Mouse (Mus musculus): Measurements from ENCODE around the gene Lrrk1.

The Lrrk1 gene

DNA sequence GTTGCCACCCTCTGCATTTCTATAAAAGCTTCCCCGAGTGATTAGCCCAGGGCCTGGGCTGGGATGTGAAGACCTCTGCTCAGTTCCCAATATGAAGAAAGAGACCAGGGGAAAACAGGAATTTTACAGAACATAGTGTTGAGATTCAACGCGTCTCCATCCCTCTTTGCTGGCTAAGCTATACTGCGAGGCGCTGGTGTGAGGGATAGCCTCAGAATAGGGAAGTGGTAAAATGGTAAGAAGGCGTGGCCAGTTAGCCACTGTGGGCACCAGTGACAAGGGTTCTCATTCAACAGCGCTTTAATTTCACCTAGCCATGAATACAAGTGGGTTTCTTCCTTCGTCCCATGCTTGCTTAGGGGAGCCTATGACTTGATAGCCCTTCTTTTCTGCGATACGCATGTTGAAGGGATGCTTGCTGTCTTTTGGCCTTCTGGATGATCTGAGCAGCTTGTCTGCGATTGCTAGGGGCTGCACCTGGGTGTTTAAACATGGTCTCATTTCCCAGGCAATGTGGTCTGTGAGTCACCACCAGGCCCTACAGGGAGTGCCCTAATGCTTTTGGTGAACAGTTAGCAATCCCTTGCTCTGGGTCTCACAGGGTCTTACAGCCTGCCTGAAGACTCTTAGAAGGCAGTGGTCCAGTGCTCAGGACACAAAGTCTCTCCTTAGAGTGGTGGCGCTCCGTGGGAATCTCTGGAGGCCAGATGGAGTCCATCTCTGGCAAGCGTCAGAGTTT is 84.1 kb downstream of the Lrrk1 start:
- in situ Hi-C loops (cut with MboI, MseI) = loop anchor here (25.0 kb wide), 1 partner anchor 358 kb away; no protein-coding TSS in a partner anchor

DNA sequence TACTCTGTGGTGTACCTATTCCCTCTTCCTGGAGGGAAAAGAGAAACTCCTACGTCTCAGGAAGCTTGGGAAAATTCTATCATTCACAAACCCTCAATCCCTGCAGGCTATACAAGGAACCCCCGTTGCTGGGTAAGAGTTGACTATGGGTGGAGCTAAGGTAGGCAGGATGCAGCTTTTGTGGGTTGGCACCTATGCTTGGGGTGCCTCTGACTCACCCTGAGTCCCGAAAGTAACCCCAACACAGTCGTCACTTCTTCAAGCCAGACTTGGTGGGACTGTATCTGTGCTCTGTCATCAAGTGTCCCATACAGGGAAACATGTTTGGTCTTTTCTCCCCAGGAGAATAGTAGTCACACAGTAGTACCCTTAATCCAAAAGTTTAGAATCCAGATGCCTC is 86.7 kb downstream of the Lrrk1 start:
- in situ Hi-C loops (cut with MboI, MseI) = loop anchor here (25.0 kb wide), 1 partner anchor 361 kb away; no protein-coding TSS in a partner anchor

DNA sequence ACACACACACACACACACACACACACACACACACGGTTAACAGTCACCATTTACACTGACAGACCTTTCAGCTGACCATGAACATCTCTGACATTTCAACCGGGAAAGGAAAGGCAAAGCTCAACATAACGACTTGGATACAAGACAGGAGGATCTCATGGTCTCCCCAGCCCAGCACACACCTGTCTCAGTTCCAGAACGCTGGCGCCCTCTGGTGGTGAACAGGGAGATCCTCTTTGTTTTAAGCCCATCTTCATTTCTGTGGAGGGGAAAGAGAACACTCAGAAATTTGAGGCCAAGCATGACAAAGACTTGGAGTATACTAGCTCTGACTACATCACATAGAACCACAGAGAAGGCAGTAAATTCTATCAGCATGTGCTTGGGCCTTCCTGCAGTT is 87.5 kb downstream of the Lrrk1 start:
- in situ Hi-C loops (cut with MboI, MseI) = loop anchor here (25.0 kb wide), 1 partner anchor 362 kb away; no protein-coding TSS in a partner anchor

DNA sequence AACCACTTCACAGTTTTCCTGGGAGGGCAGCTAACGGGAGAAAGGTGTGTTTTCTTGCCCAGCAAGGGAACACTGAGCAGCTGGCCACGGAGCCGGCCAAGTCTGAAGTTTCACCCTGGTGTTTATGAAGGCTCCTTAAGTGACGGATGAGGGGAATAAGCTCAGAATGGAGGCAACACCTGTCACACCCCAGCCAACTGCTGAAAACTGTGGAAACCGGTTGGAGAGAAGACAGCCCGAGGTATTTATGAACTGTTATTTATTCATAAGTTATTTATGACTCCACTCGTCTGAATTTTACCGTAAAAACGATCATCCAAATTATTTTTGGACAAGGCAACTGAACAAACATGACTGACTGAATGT is 90.5 kb downstream of the Lrrk1 start:
- in situ Hi-C loops (cut with MboI, MseI) = no loop called here

DNA sequence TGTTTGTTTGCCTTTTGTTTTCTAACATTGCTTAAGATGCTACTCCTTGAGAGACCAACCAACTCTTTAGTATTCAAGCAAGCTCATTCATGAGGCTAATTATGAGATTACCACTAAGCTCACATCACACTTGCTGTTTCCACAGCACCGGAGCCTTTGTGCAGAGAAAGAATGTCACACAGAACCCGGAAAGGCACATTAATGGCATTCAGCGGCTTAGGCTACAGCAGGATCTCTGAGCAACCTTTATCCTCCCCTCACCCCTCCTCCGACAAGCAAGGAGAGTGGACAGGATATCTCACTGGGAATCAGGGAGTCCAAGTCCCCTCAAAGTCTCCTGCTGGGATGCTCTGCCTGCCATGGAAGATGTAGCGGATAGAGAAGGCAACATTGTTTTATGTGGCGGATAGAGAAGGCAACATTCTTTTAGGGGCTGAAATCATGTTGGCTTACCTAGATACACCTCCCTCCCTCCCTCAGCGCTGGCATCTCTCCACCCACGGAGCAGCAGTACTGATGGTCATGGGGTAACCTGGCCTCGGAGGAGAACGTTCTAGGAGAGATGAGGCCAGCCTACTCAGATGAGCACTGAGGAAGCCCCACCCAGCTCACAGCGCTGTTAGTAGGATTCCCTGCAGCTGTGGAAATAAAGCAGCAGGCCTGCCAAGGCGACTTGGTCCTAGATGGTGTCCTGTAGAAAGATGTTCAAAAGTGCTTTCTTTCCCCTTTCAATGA is 91.1 kb downstream of the Lrrk1 start:
- in situ Hi-C loops (cut with MboI, MseI) = no loop called here

DNA sequence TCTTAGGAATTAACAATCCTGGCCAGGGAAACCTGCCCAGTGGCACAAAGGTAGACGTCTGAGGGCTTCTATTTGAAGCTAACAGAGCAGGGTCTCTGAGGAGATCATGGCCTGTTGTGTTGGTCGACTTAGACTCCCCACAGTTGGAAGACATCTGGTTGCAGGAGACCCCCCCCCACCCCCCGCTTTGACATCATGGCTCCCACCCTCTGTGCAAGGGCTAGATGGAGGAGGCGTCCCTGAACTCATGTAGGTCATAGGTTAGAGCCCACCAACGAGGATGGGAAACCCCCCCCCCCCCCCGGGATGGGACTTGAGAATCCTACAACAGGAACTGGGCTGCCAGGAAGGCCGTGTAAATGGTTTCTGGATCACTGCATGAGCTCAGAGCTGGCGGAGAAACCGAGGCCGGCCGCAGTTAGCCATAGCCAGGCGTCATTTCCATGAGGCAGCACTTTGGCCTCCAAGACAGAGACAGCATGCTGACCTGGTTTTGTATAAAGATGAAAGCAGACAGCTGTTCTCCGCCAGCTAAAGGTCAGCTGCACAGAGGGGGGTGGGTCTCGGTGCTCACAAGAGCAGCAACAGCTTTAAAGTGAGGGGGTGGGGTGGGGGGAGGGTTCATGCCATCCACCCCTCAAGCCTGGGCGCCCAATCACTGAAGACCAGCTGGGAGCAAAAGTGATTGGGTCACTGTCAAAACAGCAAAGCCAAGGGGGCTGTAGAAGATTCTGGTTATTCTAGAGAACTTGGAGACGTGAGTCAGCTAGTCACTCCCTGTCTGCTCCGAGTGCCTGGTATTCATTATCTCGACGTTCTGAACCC is 95.4 kb downstream of the Lrrk1 start:
- in situ Hi-C loops (cut with MboI, MseI) = no loop called here

DNA sequence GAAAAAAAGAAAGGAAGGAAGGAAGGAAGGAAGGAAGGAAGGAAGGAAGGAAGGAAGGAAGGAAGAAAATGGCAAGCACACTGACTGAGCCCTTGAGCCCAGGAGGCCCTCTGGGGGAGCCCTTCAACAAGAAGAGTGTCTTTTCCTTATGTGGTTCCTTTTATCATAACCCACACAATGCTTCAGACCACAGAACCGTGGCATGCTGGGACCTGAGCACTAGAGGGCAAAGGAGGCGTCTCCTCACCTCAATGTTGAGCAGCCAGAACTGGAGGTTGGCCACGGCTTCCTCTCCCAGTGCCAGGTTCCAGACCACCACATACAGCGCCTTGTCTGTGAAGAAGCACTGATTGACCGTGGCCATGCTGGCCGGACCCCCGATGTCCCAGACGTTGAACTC is 96.1 kb downstream of the Lrrk1 start:
- in situ Hi-C loops (cut with MboI, MseI) = no loop called here

DNA sequence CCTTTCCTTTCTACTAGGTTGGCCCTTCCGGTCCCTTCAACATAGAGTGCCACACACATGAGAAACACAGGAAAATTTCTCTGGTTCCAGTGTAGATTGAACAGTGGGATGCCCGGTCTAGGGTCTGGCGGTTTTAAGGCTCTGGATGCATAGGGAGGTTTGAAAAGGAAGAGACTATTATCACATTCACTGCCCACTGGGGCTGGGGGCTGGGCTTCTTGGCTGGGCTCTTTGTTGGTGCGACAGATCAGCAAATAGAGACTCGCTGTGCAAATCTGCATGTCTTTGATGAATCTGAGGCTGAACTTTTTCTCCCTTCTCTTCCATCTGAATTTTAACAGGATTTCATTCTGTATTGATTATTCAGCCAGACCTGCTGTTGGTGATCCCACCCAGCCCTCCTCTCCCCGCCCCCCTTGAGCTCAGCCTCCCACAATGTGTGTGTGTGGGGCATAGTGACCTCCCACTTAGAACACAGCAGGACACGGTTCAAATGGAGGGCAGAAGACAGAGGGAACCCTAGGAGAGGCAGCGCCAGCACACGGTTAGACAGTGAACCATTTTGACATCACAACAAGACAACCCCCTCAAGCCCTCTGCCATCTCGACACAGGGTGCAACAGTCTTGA is 105.1 kb downstream of the Lrrk1 start:
- in situ Hi-C loops (cut with MboI, MseI) = no loop called here

DNA sequence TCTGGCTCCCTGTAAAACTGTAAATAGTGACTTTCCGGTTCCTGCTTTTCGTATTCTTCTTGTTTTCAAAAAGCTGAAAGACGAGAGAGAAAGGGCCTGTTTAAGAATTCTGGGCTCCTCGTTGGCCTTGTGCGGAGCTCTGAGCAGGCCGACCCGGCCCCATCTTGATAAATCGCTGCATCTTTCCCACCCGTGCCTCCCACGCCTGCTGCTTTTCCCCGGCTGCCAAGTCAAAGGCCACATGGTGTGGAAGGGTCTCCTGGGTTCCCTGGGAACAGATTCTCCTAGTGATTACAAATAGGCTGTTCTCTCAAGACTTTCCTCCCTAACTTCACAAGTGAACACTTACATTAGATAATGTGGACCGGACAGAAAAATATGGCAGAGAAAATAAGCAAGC is 105.9 kb downstream of the Lrrk1 start:
- in situ Hi-C loops (cut with MboI, MseI) = no loop called here

DNA sequence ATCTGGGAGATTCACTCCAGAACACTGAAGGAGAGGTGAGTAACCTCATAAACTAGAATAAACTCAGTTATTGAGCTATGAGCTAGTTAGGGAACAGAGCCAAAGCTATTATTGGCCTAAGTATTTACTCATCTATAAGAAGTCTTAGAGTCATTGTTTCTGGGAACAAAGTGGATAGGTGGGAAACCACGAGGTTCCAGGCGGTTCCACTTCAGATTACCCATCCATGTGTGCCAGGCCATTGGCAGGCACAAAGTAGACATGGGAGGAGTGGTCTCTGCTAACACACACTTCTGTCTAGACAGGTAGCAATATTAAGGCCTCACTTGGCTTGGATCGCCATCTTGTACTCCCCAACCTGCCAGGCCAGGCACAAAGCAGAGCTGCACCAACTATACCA is 110.1 kb downstream of the Lrrk1 start:
- in situ Hi-C loops (cut with MboI, MseI) = no loop called here

DNA sequence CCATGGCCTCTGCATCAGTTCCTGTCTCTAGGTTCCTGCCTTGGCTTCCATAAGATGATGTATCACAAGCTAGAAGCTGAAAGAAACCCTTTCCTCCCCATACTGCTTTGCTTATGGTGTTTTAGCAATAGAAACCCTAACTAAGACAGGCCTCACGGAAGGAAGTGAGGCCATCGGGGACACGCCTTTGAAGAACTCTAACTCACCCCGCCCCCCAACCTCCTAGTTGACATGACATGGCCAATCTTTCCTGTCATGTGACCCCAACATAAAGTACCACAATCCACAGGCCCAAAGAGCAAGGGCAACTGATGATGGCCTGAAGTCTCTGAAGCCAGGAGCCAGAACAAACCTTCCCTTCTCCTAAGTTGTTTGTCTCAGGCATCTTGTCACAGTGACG is 114.7 kb downstream of the Lrrk1 start:
- in situ Hi-C loops (cut with MboI, MseI) = loop anchor here (25.0 kb wide), 1 partner anchor 161 kb away; the partner anchor contains the start of gene Chsy1

DNA sequence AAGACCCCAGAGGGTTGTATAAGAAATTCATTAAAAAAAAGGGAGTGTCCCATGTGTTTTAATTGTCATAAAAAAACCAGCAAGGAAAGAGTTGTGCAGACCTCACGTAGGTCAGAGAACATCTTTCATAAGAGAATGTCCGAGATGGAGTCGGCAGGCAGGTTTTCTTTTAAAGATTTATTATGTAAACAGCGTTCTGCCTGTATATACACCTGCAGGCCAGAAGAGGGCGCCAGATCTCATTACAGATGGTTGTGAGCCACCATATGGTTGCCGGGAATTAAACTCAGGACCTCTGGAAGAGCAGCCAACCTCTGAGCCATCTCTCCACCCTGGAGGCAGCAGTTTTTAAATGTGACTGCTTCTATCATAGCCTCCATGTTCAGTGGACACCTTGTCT is 116.9 kb downstream of the Lrrk1 start:
- in situ Hi-C loops (cut with MboI, MseI) = loop anchor here (25.0 kb wide), 1 partner anchor 159 kb away; the partner anchor contains the start of gene Chsy1

DNA sequence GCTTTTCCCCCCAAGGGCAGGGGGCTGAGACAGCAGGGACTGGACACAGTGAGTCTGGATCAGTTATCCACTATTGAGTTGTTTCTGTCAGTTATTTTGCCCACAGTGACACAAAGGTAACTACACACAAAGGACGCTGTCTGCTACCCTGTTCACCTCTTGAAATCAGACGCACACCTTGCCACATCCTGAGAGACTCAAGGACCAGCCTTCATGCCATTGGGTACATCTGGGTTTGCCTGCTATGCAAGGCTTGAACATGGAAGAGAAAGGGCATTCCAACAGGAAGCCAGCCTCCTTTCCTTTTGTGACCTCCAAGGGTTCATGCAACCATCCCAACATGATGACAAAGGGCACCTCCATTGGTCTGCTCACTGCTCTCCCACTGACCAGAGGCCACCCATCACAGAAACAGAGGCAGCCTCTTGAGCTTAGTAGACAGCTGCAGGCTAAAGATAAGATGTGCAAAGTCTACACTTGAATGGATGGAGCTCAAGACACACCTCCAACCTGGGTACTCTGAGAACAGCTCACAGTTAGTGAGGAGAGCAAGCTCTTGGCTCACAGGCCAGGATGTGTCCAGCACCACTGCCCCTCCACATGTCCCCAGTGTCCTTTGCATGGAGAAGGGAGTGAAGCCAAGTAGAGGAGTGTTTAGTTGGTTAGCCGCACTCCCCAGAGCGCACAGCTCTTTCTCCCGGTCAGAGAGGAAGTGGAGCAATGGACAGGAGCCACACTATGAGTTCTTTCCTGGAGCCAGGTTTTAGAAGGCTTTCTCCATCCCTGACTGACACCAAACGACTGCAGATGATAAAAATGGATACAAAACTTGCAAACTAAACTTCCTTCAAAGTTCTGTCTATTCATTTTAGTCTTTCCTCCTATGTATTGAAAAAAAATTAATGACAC is 121.0 kb downstream of the Lrrk1 start:
- in situ Hi-C loops (cut with MboI, MseI) = loop anchor here (25.0 kb wide), 1 partner anchor 155 kb away; the partner anchor contains the start of gene Chsy1

DNA sequence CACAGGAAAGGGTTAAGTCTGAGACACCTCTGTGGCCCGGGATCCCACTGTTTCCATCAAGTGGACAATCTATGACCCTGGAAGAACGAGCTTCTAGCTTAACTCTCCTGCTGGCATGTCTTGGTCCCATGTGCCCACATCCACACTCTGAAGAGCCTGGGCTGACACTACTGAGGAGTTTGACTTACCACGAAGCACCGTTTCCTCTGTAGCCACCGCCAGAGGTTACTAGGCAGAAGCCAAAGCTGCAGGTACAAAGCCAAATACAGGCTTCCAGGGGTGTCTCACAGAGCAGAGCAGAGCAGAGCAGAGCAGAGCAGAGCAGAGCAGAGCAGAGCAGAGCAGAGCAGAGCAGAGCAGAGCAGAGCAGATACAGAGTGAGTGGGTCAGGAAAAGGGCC is 124.7 kb downstream of the Lrrk1 start:
- in situ Hi-C loops (cut with MboI, MseI) = loop anchor here (25.0 kb wide), 1 partner anchor 151 kb away; the partner anchor contains the start of gene Chsy1

DNA sequence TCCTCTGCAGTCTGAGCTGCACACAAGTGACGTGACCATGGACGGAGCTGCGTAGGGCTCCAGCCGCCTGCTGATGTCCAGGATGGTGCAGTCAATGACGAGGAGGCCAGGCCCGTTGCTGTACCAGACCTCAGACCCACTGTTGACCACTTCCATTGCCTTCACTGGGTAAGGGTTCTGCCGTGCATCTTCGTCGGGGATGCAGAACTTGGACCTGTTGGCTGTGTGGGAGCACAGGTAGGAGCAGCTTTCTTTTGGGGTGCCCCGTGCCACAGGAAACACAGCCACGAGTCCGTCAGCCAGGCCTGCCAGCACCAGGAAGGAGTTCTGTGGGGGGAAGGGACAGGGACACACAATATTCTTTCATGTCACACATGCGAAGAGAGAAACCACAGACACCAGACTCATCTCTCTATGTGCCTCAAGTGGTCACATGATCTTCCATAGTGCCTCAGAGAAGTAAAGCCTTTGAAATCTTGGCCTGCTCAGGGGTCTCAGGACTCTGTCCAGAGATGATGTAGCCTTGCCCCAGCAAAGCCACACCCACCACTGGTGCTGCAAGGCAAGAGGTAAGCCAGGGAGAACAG is 125.5 kb downstream of the Lrrk1 start:
- in situ Hi-C loops (cut with MboI, MseI) = loop anchor here (25.0 kb wide), 1 partner anchor 150 kb away; the partner anchor contains the start of gene Chsy1

DNA sequence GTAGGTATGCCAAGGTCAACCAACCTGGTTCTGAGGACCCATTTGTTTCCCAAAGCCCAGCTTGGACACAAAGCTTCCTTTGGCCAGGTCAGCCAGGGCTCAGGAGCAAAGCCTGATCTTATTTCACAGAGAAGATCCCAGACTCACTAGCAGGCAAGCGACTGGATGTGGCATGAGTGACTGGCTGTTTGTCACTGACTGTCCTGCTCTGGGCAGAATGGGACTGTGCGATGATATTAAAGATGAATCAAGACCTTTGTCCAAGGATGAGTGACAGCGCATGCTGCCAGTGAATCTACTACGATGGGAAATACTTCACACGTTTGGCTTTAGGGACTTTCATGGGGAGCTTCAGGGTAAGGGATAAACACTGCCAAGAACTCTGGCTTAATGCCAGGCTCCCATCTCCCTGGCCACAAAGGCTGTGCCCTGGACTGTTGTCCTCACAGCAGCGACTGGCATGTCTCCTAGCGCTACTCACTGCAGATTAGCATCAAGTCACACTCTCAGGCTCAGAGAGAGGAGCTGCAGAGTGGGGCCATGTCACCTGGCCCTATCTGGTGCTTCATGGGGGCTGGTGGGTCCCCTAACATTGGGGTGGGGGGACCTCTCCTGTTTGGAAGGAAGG is 127.3 kb downstream of the Lrrk1 start:
- in situ Hi-C loops (cut with MboI, MseI) = loop anchor here (25.0 kb wide), 1 partner anchor 149 kb away; the partner anchor contains the start of gene Chsy1

DNA sequence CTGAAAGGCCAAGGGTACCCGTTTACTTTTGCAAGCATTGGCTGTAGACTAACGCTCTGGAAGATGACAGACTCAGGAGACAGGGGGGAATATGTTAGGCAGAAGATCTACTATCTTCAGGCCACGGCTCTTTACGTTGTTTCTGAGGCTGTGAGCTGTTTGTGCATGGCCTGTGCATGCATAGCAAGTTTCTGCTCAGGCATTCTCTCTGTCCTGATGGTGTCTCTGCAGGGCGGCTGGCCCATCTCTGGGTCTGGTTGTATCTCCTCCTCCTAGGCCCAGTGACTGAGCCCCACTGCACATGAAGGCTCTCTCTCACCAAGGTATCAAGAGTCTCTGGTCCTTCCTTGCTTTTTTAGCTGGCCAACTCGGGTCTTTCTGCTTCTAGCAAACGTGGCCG is 127.9 kb downstream of the Lrrk1 start:
- in situ Hi-C loops (cut with MboI, MseI) = loop anchor here (25.0 kb wide), 1 partner anchor 148 kb away; the partner anchor contains the start of gene Chsy1

DNA sequence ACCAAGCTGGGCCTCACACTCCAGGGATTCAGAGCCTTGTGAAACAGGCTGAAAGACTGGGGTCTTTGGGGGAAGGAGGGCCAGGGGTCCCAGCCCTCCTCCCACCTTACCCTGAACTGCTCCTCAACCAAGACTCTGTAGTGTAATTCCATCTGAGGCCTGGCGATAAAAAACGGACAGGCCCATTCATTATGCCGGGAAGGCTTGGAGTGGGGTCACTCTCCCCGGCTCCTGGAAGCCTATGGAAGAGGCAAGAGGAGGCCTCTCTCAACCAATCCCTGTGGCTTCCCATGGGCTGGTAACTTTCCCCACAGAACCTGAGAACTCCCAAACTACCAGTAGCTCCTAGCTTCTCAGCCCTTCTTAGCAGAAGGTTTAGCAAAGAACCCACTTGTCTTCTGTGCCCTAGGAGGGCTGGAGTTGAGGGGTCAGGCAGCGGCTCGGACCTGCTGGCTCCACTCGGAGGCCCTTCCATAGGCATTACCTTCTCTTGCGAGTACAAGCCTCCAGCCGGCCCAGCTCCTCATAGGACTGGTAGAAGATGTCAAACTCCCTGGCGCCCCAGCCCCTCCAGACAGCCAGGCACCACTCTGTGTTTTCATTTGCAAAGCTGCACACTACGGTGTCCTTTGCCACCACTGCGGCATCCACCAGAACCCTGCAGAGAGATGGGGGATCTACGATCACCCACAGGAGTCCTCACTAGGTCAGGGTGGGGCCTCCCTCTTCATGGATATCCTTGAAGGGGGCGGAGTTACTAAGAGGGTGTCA is 128.5 kb downstream of the Lrrk1 start:
- in situ Hi-C loops (cut with MboI, MseI) = loop anchor here (25.0 kb wide), 1 partner anchor 147 kb away; the partner anchor contains the start of gene Chsy1

Data from T-helper 1 cell (primary cell).